Comparison of ENCODE assay signal across 9 mouse cellular contexts in genomic region chr11:114446075-114446616, GRCm38 (mm10).
A peak's percentile ranks its signal among the peaks of the same experiment; 100 is the strongest.
DNase-seq lines count a peak whose midpoint lies in the region; ATAC-seq lines count a peak whose summit lies in the region.
"Had no signal": no experiment of that assay in that cellular context is flagged by ENCODE, and none has a peak within 500 bp of the region (broad histone marks: within the 10 kb centered on the region; RNA-seq: fewer than 3 reads in every experiment).

No protein-coding gene starts in this region.

- no peak for ATAC-seq in heart, embryonic 11.5 days (replicated peaks; ENCODE audit: insufficient number of reproducible peaks, low FRiP score, low TSS enrichment)
- 0 out of 2 replicates have a peak, but pooled peaks have one; percentile 23 for ATAC-seq in hindbrain, embryonic 12.5 days (ENCODE audit: low FRiP score)
- peak; percentile 56 for ATAC-seq in megakaryocyte-erythroid progenitor cell, adult 5-6 weeks (replicated peaks; ENCODE audit: low FRiP score, low TSS enrichment, poor library complexity, severe bottlenecking)

- peaks cover 3% of the 10 kb centered on the region; the same call in 1 of the 2 replicates for H3K27me3 ChIP-seq in heart, embryonic 11.5 days (ENCODE audit: control insufficient read depth, insufficient read depth, low read length)
- H3K27me3 ChIP-seq in hindbrain, embryonic 12.5 days: peaks cover 7% of the 10 kb centered on the region; the same call in 1 of the 2 replicates

- 9% methylated on average over 8 of the region's 8 CpGs for WGBS in heart, embryonic 11.5 days (ENCODE audit: insufficient replicate concordance)
- WGBS in hindbrain, embryonic 12.5 days: 3% methylated on average over 8 of the region's 8 CpGs

- no peak overlapping the region for H3K9ac ChIP-seq in heart, embryonic 11.5 days (ENCODE audit: low read depth, low read length)
- H3K9ac ChIP-seq in hindbrain, embryonic 12.5 days: no peak overlapping the region

- peak overlapping the region; percentile 30 for H3K4me3 ChIP-seq in heart, embryonic 11.5 days (ENCODE audit: low read depth, low read length)
- peak overlapping the region; percentile 57; the same call in 1 of the 2 replicates for H3K4me3 ChIP-seq in brown adipose tissue, adult 24 weeks (ENCODE audit: insufficient read depth, low read depth, low read length)
- H3K4me3 ChIP-seq in hindbrain, embryonic 12.5 days: peak overlapping the region; percentile 21; the same call in 1 of the 2 replicates

- intact Hi-C loops in heart, postnatal 10 days (cut with DNase I): no loop called here

- peaks cover 29% of the 10 kb centered on the region for H3K4me1 ChIP-seq in heart, embryonic 11.5 days (ENCODE audit: control insufficient read depth, insufficient read depth, low read length)
- no peaks in the 10 kb centered on the region for H3K4me1 ChIP-seq in brown adipose tissue, adult 24 weeks (ENCODE audit: control insufficient read depth, insufficient read depth, insufficient read length, low read length)
- H3K4me1 ChIP-seq in hindbrain, embryonic 12.5 days: peaks cover 39% of the 10 kb centered on the region

- no peaks in the 10 kb centered on the region for H3K9me3 ChIP-seq in heart, embryonic 11.5 days (replicated peaks; ENCODE audit: control insufficient read depth, low read length)
- H3K9me3 ChIP-seq in hindbrain, embryonic 12.5 days (replicated peaks): no peaks in the 10 kb centered on the region

- peak overlapping the region; percentile 22; the same call in 1 of the 2 replicates for H3K27ac ChIP-seq in heart, embryonic 11.5 days (ENCODE audit: low read depth, low read length)
- no peak overlapping the region for H3K27ac ChIP-seq in brown adipose tissue, adult 24 weeks (replicated peaks; ENCODE audit: low read depth, low read length)
- H3K27ac ChIP-seq in hindbrain, embryonic 12.5 days: peak overlapping the region; percentile 66; the same call in 1 of the 2 replicates

- DNase-seq in heart, postnatal 10 days: no peak
- DNase-seq in thymus, postnatal 4 days: no peak
- no peak for DNase-seq in cerebellum, adult 11 months
- DNase-seq in spleen, postnatal 14 days (ENCODE audit: low spot score in 2 of 2): no peak
- DNase-seq: cerebellum, adult 2 months had no signal

- no peaks in the 10 kb centered on the region for H3K36me3 ChIP-seq in heart, embryonic 11.5 days (ENCODE audit: control insufficient read depth, insufficient read depth, low read length)
- no peaks in the 10 kb centered on the region for H3K36me3 ChIP-seq in hindbrain, embryonic 12.5 days

- peak overlapping the region; percentile 65 for H3K4me2 ChIP-seq in heart, embryonic 11.5 days
- peak overlapping the region; percentile 51 for H3K4me2 ChIP-seq in hindbrain, embryonic 12.5 days (replicated peaks)
